Mouse (Mus musculus) hindbrain, embryonic 14.5 days (tissue): ENCODE measurements around the gene Lmcd1. TPM values are rescaled to one million over a fixed set of nuclear protein-coding genes. Genes with fewer than 3 reads are reported as not detected.
A peak's percentile ranks its signal among the peaks of the same experiment; 100 is the strongest.
"Not testable (repeated sequence)": the region's sequence is repeated elsewhere in the genome, so short reads cannot be mapped to it uniquely, and the experiment has no call there.

ENCODE experiments used
- ATAC-seq: fragments of 200-750 bp; cut with Nextera tagmentation; 2 replicates; pipeline ENCODE4 v1.8.0; 2017; ENCODE audit warnings: moderate number of reproducible peaks, mild to moderate bottlenecking, moderate TSS enrichment, moderate library complexity; ENCODE audit not compliant: low FRiP score
- DNase-seq: peaks from one replicate; pipeline ENCODE4 v3.0.0-alpha.2; 2015; ENCODE audit warnings: low spot score
- H3K27ac ChIP-seq: fragments of 300-500 bp; sonication (generic); 2 replicates; pipeline ENCODE4 v1.5.1; 2014; ENCODE audit warnings: mild to moderate bottlenecking, moderate library complexity
- H3K27me3 ChIP-seq: fragments of 300-500 bp; sonication (generic); 2 replicates; pipeline ENCODE4 v1.6.1; 2014; ENCODE audit warnings: mild to moderate bottlenecking, low read length, mixed read lengths; ENCODE audit not compliant: control insufficient read depth, insufficient read depth
- H3K36me3 ChIP-seq: fragments of 300-500 bp; sonication (generic); replicated peaks from 2 replicates; pipeline ENCODE4 v1.6.1; 2014; ENCODE audit not compliant: control insufficient read depth, insufficient read depth
- H3K4me1 ChIP-seq: fragments of 300-500 bp; sonication (generic); replicated peaks from 2 replicates; pipeline ENCODE4 v1.6.1; 2014; ENCODE audit warnings: antibody characterized with exemption, low read length, mixed read lengths; ENCODE audit not compliant: control insufficient read depth, insufficient read depth
- H3K4me2 ChIP-seq: fragments of 300-500 bp; sonication (generic); replicated peaks from 2 replicates; pipeline ENCODE4 v1.6.1; 2014; ENCODE audit warnings: mild to moderate bottlenecking, moderate library complexity
- H3K4me3 ChIP-seq: fragments of 300-500 bp; sonication (generic); replicated peaks from 2 replicates; pipeline ENCODE4 v1.5.1; 2014; ENCODE audit warnings: mild to moderate bottlenecking, low read length
- H3K9ac ChIP-seq: fragments of 300-500 bp; sonication (generic); 2 replicates; pipeline ENCODE4 v1.6.1; 2014
- H3K9me3 ChIP-seq: fragments of 300-500 bp; sonication (generic); 2 replicates; pipeline ENCODE4 v1.6.1; 2016; ENCODE audit warnings: low read length; ENCODE audit not compliant: control insufficient read depth
- WGBS: fragments of 180-500 bp; shearing (Covaris S2); extraction: QIAGEN DNeasy Blood & Tissue Kit; methylation state at CpG from one replicate; pipeline ENCODE4 v1.1.7; 2014; 5-methylcytosine and 5-hydroxymethylcytosine counted together
- polyA plus RNA-seq: library from polyadenylated mRNA; unstranded; fragments of >200 nt; fragmentation: Nextera tagmentation; extraction: Ambion mirVana; gene quantifications from 2 replicates; pipeline ENCODE4 v1.2.1, GENCODE M21; 2014

Gene Lmcd1
- 9.4 and 11.8 TPM in 2 replicates for polyA plus RNA-seq

DNA sequence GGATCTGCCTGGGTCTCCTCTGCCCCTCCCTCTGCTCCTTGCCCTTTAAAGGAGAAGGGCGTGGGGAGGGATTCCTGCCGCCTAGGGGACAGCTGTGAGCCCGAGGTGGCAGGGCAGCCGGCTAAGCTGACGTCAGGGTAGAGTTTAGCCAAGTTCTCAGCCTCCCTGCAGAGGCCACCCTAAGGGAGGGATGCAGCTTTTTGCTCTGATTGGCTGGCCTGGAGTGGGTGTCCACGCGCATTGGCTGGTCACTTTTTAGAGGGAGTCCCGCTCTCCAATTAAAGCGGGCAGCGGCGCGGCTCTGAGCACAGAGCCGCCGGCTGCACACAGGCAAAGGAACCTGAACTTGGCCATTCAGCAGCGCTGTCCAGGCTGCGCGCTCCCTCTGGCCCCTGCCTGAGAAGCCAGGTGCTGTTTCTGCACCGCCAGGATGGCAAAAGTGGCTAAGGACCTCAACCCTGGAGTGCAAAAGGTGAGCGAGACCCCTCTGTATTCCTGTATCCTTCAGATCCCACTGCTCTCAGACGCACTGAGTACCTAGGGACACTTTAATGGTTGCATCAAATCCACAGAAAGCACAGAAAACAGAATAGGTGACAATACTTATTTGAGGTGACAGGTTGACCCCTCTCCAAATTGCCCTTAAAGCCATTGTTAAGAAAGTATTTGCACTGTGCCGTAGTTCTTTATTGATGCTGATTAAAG, at the start of gene Lmcd1:
Lmcd1 (plus strand) TSS at position 258 of the 705 bp plus-strand sequence.
- no peaks in the 10 kb centered on the region for H3K9me3 ChIP-seq
- DNase-seq (peak; percentile 73), ATAC-seq (peak; percentile 93)
- H3K4me2 ChIP-seq = peak within 1 kb of the TSS; percentile 63
- H3K4me1 ChIP-seq = peaks cover 14% of the 10 kb centered on the region
- H3K9ac ChIP-seq = no peak within 1 kb of the TSS; the same call in 1 of the 2 replicates
- no peaks in the 10 kb centered on the region for H3K36me3 ChIP-seq
- H3K27ac ChIP-seq = peak within 1 kb of the TSS; percentile 49
- H3K27me3 ChIP-seq = no peaks in the 10 kb centered on the region
- peak within 1 kb of the TSS; percentile 25 for H3K4me3 ChIP-seq
- 2% methylated on average over 21 of the region's 21 CpGs for WGBS

DNA sequence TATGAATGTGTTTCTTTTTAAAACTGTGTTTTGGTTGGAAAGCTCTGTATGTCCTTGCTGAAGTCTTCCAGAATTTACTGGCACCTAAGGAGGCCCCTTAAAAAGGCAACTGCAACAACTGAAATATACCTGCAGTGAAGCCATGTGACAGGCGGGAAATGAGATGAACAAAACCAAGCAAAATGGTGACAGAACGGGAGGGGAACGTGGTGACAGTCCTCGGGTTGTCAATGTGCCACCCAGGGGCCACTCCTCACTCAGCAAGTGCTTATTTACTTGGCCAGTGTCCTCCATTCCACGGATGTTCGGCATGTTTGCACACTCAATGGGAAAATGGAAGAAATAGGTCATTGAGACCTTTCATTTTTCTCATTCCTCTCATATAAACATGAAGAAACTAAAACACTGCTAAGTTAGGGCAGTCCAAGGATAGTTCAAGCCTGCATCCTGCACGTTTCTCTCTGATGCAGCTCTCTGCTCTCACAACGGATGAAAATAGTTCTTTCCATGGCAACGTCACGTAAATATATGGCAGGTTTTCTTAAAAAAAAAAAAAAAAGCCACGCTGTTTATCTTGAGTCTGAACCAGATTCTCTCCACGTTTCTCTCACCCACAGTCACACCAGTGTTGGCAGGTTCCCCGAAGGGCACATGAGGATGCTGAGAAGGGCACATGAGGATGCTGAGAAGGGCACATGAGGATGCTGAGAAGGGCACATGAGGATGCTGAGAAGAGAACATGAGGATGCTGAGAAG, 49.5 kb upstream of the Lmcd1 start:
- Histone ChIP-seq H3K27me3 (no peaks in the 10 kb centered on the region), H3K36me3 (no peaks in the 10 kb centered on the region), H3K4me1 (no peaks in the 10 kb centered on the region), H3K4me2 (no peak overlapping the region), H3K9me3 (no peaks in the 10 kb centered on the region), H3K9ac (no peak overlapping the region), H3K4me3 (no peak overlapping the region), H3K27ac (no peak overlapping the region)
- DNase-seq (no peak), ATAC-seq (no peak)
- WGBS = 79% methylated on average over 13 of the region's 13 CpGs

- 78% methylated on average over 1 of the region's 1 CpGs for WGBS
- DNase-seq (no peak), ATAC-seq (no peak)
- H3K36me3 ChIP-seq = no peaks in the 10 kb centered on the region
- no peaks in the 10 kb centered on the region for H3K9me3 ChIP-seq
- no peak overlapping the region for H3K27ac ChIP-seq
- H3K9ac ChIP-seq = no peak overlapping the region
- H3K4me3 ChIP-seq = no peak overlapping the region
- H3K27me3 ChIP-seq = no peaks in the 10 kb centered on the region
- no peak overlapping the region for H3K4me2 ChIP-seq
- no peaks in the 10 kb centered on the region for H3K4me1 ChIP-seq
Observed at GRCm38 (mm10) chr6:112236775-112237174, 36.8 kb upstream of the Lmcd1 start.

GRCm38 (mm10) chr6:112242216-112242615, 31.3 kb upstream of the Lmcd1 start:
- H3K4me3 ChIP-seq = no peak overlapping the region
- H3K4me2 ChIP-seq = no peak overlapping the region
- no peak for ATAC-seq
- no peak for DNase-seq
- H3K27ac ChIP-seq = no peak overlapping the region
- no peaks in the 10 kb centered on the region for H3K36me3 ChIP-seq
- H3K9me3 ChIP-seq = no peaks in the 10 kb centered on the region
- H3K9ac ChIP-seq = no peak overlapping the region
- H3K27me3 ChIP-seq = no peaks in the 10 kb centered on the region
- 74% methylated on average over 2 of the region's 2 CpGs for whole genome bisulfite sequencing
- H3K4me1 ChIP-seq = peaks cover 7% of the 10 kb centered on the region; the same call in 1 of the 2 replicates

- Histone ChIP-seq H3K4me1 (peaks cover 7% of the 10 kb centered on the region; the same call in 1 of the 2 replicates), H3K27ac (no peak overlapping the region), H3K9me3 (no peaks in the 10 kb centered on the region), H3K36me3 (no peaks in the 10 kb centered on the region), H3K27me3 (no peaks in the 10 kb centered on the region), H3K4me2 (no peak overlapping the region), H3K4me3 (no peak overlapping the region), H3K9ac (no peak overlapping the region)
- peak; percentile 53; the same call in 1 of the 2 replicates for ATAC-seq
- WGBS = 61% methylated on average over 4 of the region's 4 CpGs
- DNase-seq = peak; percentile 67
Observed at GRCm38 (mm10) chr6:112245639-112246038, 27.9 kb upstream of the Lmcd1 start.

- no peak overlapping the region for H3K4me3 ChIP-seq
- WGBS = 96% methylated on average over 1 of the region's 1 CpGs
- ATAC-seq = no peak
Observed at GRCm38 (mm10) chr6:112246636-112247035, 26.9 kb upstream of the Lmcd1 start.

DNA sequence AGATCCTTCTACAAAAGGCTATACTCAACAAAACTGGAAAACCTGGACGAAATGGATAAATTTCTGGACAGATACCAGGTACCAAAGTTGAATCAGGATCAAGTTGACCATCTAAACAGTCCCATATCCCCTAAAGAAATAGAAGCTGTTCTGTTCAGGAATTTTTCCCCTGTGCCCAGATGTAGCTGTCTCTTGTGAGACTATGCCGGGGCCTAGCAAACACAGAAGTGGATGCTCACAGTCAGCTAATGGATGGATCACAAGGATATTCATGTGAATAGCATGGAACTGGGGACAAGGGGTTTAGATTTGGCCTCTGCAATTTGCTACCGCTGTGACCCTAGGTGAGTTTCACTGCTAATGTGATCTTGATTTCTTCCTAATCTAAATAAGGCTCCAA, 19.6 kb upstream of the Lmcd1 start:
- H3K9ac ChIP-seq, H3K27me3 ChIP-seq, DNase-seq, H3K4me2 ChIP-seq, H3K4me1 ChIP-seq, H3K27ac ChIP-seq, H3K4me3 ChIP-seq, H3K9me3 ChIP-seq, ATAC-seq, H3K36me3 ChIP-seq: not testable (repeated sequence)
- WGBS = 97% methylated on average over 2 of the region's 3 CpGs

More at GRCm38 (mm10) chr6:112246636-112247035, 26.9 kb upstream of the Lmcd1 start:
- Histone ChIP-seq H3K4me1 (peaks cover 7% of the 10 kb centered on the region; the same call in 1 of the 2 replicates), H3K27ac (no peak overlapping the region), H3K4me2 (no peak overlapping the region), H3K36me3 (no peaks in the 10 kb centered on the region), H3K27me3 (no peaks in the 10 kb centered on the region), H3K9ac (no peak overlapping the region), H3K9me3 (no peaks in the 10 kb centered on the region)
- DNase-seq = no peak

GRCm38 (mm10) chr6:112254967-112255366, 18.6 kb upstream of the Lmcd1 start:
- no peaks in the 10 kb centered on the region for H3K27me3 ChIP-seq
- no peak overlapping the region for H3K9ac ChIP-seq
- DNase-seq = no peak
- no peak overlapping the region for H3K4me2 ChIP-seq
- 81% methylated on average over 2 of the region's 2 CpGs for whole genome bisulfite sequencing
- no peak for ATAC-seq
- no peaks in the 10 kb centered on the region for H3K36me3 ChIP-seq
- H3K4me3 ChIP-seq = no peak overlapping the region
- no peaks in the 10 kb centered on the region for H3K4me1 ChIP-seq
- no peak overlapping the region for H3K27ac ChIP-seq
- H3K9me3 ChIP-seq = no peaks in the 10 kb centered on the region

GRCm38 (mm10) chr6:112255388-112256225, 18.0 kb upstream of the Lmcd1 start:
- Histone ChIP-seq H3K9ac (no peak overlapping the region), H3K27me3 (no peaks in the 10 kb centered on the region), H3K27ac (no peak overlapping the region), H3K4me3 (no peak overlapping the region), H3K4me1 (no peaks in the 10 kb centered on the region), H3K9me3 (no peaks in the 10 kb centered on the region), H3K4me2 (no peak overlapping the region), H3K36me3 (no peaks in the 10 kb centered on the region)
- 77% methylated on average over 11 of the region's 11 CpGs for WGBS
- no peak for DNase-seq
- ATAC-seq = no peak
